Mouse (Mus musculus): ENCODE data around the gene Mcm3ap. TPM values are rescaled to one million over a fixed set of nuclear protein-coding genes. Genes with fewer than 3 reads are reported as not detected.

The Mcm3ap gene
- polyA plus RNA-seq (2016; fragmentation: Nextera tagmentation; extraction: Ambion mirVana), result 75.1 and 75.8 TPM in 2 replicates

- Histone ChIP-seq H3K4me3 (peak within 1 kb of the TSS; percentile 57), H3K4me1 (peaks cover 4% of the 10 kb centered on the region; the same call in 1 of the 2 replicates), H3K9ac (peak within 1 kb of the TSS; percentile 67), H3K27me3 (replicated peaks) (no peaks in the 10 kb centered on the region), H3K36me3 (peaks cover 34% of the 10 kb centered on the region), H3K4me2 (replicated peaks) (peak within 1 kb of the TSS; percentile 60), H3K27ac (peak within 1 kb of the TSS; percentile 63; the same call in 1 of the 2 replicates), H3K9me3 (no peaks in the 10 kb centered on the region)
- WGBS, result 2% methylated on average over 55 of the region's 55 CpGs
- ATAC-seq (ENCODE audit: low FRiP score, low read depth), result peak; percentile 98
Observed at GRCm38 (mm10) chr10:76468203-76469162, at the start of gene Mcm3ap, which contains the start of gene Ybey. Gene Mcm3ap (plus strand): TSS chr10:76468927. Gene Ybey (minus strand): TSS chr10:76469114.

GRCm38 (mm10) chr10:76425674-76426073, 43.1 kb upstream of the Mcm3ap start:
- no peak for ATAC-seq (ENCODE audit: low FRiP score, low read depth)
- 94% methylated on average over 7 of the region's 7 CpGs for WGBS
- peaks cover 88% of the 10 kb centered on the region for H3K36me3 ChIP-seq

GRCm38 (mm10) chr10:76433925-76434324, 34.8 kb upstream of the Mcm3ap start:
- no peak overlapping the region for H3K9ac ChIP-seq
- peaks cover 90% of the 10 kb centered on the region for H3K36me3 ChIP-seq
- no peak for ATAC-seq (ENCODE audit: low FRiP score, low read depth)
- H3K4me1 ChIP-seq, result no peaks in the 10 kb centered on the region
- no peaks in the 10 kb centered on the region for H3K9me3 ChIP-seq
- no peak overlapping the region for H3K4me3 ChIP-seq
- no peak overlapping the region for H3K4me2 ChIP-seq (replicated peaks)
- no peak overlapping the region for H3K27ac ChIP-seq
- 96% methylated on average over 11 of the region's 11 CpGs for WGBS
- no peaks in the 10 kb centered on the region for H3K27me3 ChIP-seq (replicated peaks)

More at GRCm38 (mm10) chr10:76425674-76426073, 43.1 kb upstream of the Mcm3ap start:
- H3K4me3 ChIP-seq, result no peak overlapping the region
- H3K9me3 ChIP-seq, result no peaks in the 10 kb centered on the region
- H3K27me3 ChIP-seq (replicated peaks), result no peaks in the 10 kb centered on the region
- H3K4me2 ChIP-seq (replicated peaks), result no peak overlapping the region
- no peak overlapping the region for H3K9ac ChIP-seq
- no peaks in the 10 kb centered on the region for H3K4me1 ChIP-seq
- H3K27ac ChIP-seq, result no peak overlapping the region

- H3K36me3 ChIP-seq, result peaks cover 55% of the 10 kb centered on the region
- WGBS, result 95% methylated on average over 9 of the region's 9 CpGs
Observed at GRCm38 (mm10) chr10:76439107-76439890, 29.4 kb upstream of the Mcm3ap start.

GRCm38 (mm10) chr10:76440281-76440680, 28.4 kb upstream of the Mcm3ap start, which contains the start of gene AC141477.1:
Gene AC141477.1 (minus strand): TSS chr10:76440444.
- H3K9ac ChIP-seq, result no peak within 1 kb of the TSS
- H3K4me3 ChIP-seq, result no peak within 1 kb of the TSS
- peaks cover 17% of the 10 kb centered on the region for H3K4me1 ChIP-seq
- no peak within 1 kb of the TSS for H3K27ac ChIP-seq
- H3K36me3 ChIP-seq, result peaks cover 46% of the 10 kb centered on the region
- peak within 1 kb of the TSS; percentile 70 for H3K4me2 ChIP-seq (replicated peaks)
- no peaks in the 10 kb centered on the region for H3K27me3 ChIP-seq (replicated peaks)
- no peak for ATAC-seq (ENCODE audit: low FRiP score, low read depth)
- no peaks in the 10 kb centered on the region for H3K9me3 ChIP-seq
- WGBS, result 98% methylated on average over 17 of the region's 17 CpGs

More at GRCm38 (mm10) chr10:76439107-76439890, 29.4 kb upstream of the Mcm3ap start:
- H3K4me3 ChIP-seq, result no peak overlapping the region
- H3K27ac ChIP-seq, result no peak overlapping the region
- no peak overlapping the region for H3K9ac ChIP-seq
- H3K27me3 ChIP-seq (replicated peaks), result no peaks in the 10 kb centered on the region
- H3K4me2 ChIP-seq (replicated peaks), result no peak overlapping the region
- H3K9me3 ChIP-seq, result no peaks in the 10 kb centered on the region
- peaks cover 17% of the 10 kb centered on the region for H3K4me1 ChIP-seq
- no peak for ATAC-seq (ENCODE audit: low FRiP score, low read depth)

GRCm38 (mm10) chr10:76442178-76443088, 26.3 kb upstream of the Mcm3ap start, which contains the start of gene Pcnt:
Gene Pcnt (minus strand): TSS chr10:76442786.
- under 1% methylated on average over 78 of the region's 78 CpGs for WGBS
- H3K4me1 ChIP-seq, result peaks cover 17% of the 10 kb centered on the region

GRCm38 (mm10) chr10:76445996-76446681, 22.6 kb upstream of the Mcm3ap start:
- WGBS, result 82% methylated on average over 4 of the region's 4 CpGs
- Histone ChIP-seq H3K4me1 (peaks cover 12% of the 10 kb centered on the region), H3K4me2 (replicated peaks) (no peak overlapping the region)

More at GRCm38 (mm10) chr10:76442178-76443088, 26.3 kb upstream of the Mcm3ap start, which contains the start of gene Pcnt:
- H3K27ac ChIP-seq, result peak within 1 kb of the TSS; percentile 75
- peaks cover 25% of the 10 kb centered on the region for H3K36me3 ChIP-seq
- peak within 1 kb of the TSS; percentile 71 for H3K9ac ChIP-seq
- H3K4me2 ChIP-seq (replicated peaks), result peak within 1 kb of the TSS; percentile 70
- peak; percentile 99 for ATAC-seq (ENCODE audit: low FRiP score, low read depth)
- no peaks in the 10 kb centered on the region for H3K9me3 ChIP-seq
- H3K4me3 ChIP-seq, result peak within 1 kb of the TSS; percentile 88
- H3K27me3 ChIP-seq (replicated peaks), result no peaks in the 10 kb centered on the region

GRCm38 (mm10) chr10:76447406-76448229, 21.1 kb upstream of the Mcm3ap start:
- Histone ChIP-seq H3K36me3 (no peaks in the 10 kb centered on the region), H3K27ac (no peak overlapping the region), H3K9ac (no peak overlapping the region), H3K27me3 (replicated peaks) (no peaks in the 10 kb centered on the region), H3K9me3 (no peaks in the 10 kb centered on the region), H3K4me1 (peaks cover 7% of the 10 kb centered on the region), H3K4me3 (no peak overlapping the region), H3K4me2 (replicated peaks) (no peak overlapping the region)
- no peak for ATAC-seq (ENCODE audit: low FRiP score, low read depth)
- WGBS, result 87% methylated on average over 15 of the region's 15 CpGs

More at GRCm38 (mm10) chr10:76445996-76446681, 22.6 kb upstream of the Mcm3ap start:
- no peaks in the 10 kb centered on the region for H3K27me3 ChIP-seq (replicated peaks)
- no peak overlapping the region for H3K4me3 ChIP-seq
- H3K9ac ChIP-seq, result no peak overlapping the region
- no peaks in the 10 kb centered on the region for H3K36me3 ChIP-seq
- H3K9me3 ChIP-seq, result no peaks in the 10 kb centered on the region
- no peak overlapping the region for H3K27ac ChIP-seq
- no peak for ATAC-seq (ENCODE audit: low FRiP score, low read depth)

GRCm38 (mm10) chr10:76448851-76449250, 19.9 kb upstream of the Mcm3ap start, which contains the start of gene 2610028H24Rik:
Gene 2610028H24Rik (plus strand): TSS chr10:76449081.
- Histone ChIP-seq H3K9ac (no peak within 1 kb of the TSS), H3K27ac (no peak within 1 kb of the TSS), H3K36me3 (no peaks in the 10 kb centered on the region), H3K9me3 (no peaks in the 10 kb centered on the region), H3K4me2 (replicated peaks) (no peak within 1 kb of the TSS), H3K4me1 (no peaks in the 10 kb centered on the region), H3K4me3 (no peak within 1 kb of the TSS), H3K27me3 (replicated peaks) (no peaks in the 10 kb centered on the region)
- ATAC-seq (ENCODE audit: low FRiP score, low read depth), result no peak
- 67% methylated on average over 5 of the region's 5 CpGs for WGBS

GRCm38 (mm10) chr10:76455289-76455688, 13.4 kb upstream of the Mcm3ap start:
- Histone ChIP-seq H3K9ac (no peak overlapping the region), H3K4me3 (no peak overlapping the region), H3K4me1 (no peaks in the 10 kb centered on the region), H3K27ac (no peak overlapping the region), H3K36me3 (no peaks in the 10 kb centered on the region), H3K4me2 (replicated peaks) (no peak overlapping the region), H3K27me3 (replicated peaks) (no peaks in the 10 kb centered on the region), H3K9me3 (0 out of 2 replicates have a peak, but pooled peaks cover 5% of the 10 kb centered on the region)
- 57% methylated on average over 5 of the region's 5 CpGs for WGBS
- ATAC-seq (ENCODE audit: low FRiP score, low read depth), result no peak

Measured in neural tube, embryonic 12.5 days (tissue).